In genomic region chr10:126176759-126177473, GRCm38 (mm10) we compare ENCODE assay signal across 12 mouse cellular contexts.
"Had no signal": no experiment of that assay in that cellular context is flagged by ENCODE, and none has a peak within 500 bp of the region (broad histone marks: within the 10 kb centered on the region; RNA-seq: fewer than 3 reads in every experiment).

No protein-coding gene starts in this region.

- H3K9ac ChIP-seq: limb, embryonic 13.5 days; liver, embryonic 14.5 days; midbrain, embryonic 13.5 days; neural tube, embryonic 15.5 days had no signal

- H3K36me3 ChIP-seq: limb, embryonic 13.5 days; midbrain, embryonic 13.5 days; neural tube, embryonic 15.5 days had no signal

- H3K27ac ChIP-seq: limb, embryonic 13.5 days; liver, embryonic 14.5 days; midbrain, embryonic 13.5 days; neural tube, embryonic 15.5 days had no signal

- H3K27me3 ChIP-seq: limb, embryonic 13.5 days; midbrain, embryonic 13.5 days; neural tube, embryonic 15.5 days had no signal

- H3K4me1 ChIP-seq: limb, embryonic 13.5 days; midbrain, embryonic 13.5 days; neural tube, embryonic 15.5 days had no signal

- H3K4me2 ChIP-seq: limb, embryonic 13.5 days; midbrain, embryonic 13.5 days; neural tube, embryonic 15.5 days had no signal

- DNase-seq: kidney, postnatal 36 days; layer of hippocampus, adult 9-11 months; layer of hippocampus, postnatal 36 days; lung, adult 18-20 months; right cerebral cortex, adult 18-20 months; right cerebral cortex, postnatal 25 days; thymus, postnatal 36 days had no signal

- H3K9me3 ChIP-seq: limb, embryonic 13.5 days; midbrain, embryonic 13.5 days; neural tube, embryonic 15.5 days had no signal

- H3K4me3 ChIP-seq: limb, embryonic 13.5 days; midbrain, embryonic 13.5 days; myocyte; neural tube, embryonic 15.5 days had no signal

- ATAC-seq: midbrain, embryonic 13.5 days had no signal
